Mouse (Mus musculus): ENCODE measurements around the gene Snap91. TPM values are rescaled to one million over a fixed set of nuclear protein-coding genes. Genes with fewer than 3 reads are reported as not detected.

The Snap91 gene
- polyA plus RNA-seq, 1 experiment from 2014 or later: 18.4 TPM

DNA sequence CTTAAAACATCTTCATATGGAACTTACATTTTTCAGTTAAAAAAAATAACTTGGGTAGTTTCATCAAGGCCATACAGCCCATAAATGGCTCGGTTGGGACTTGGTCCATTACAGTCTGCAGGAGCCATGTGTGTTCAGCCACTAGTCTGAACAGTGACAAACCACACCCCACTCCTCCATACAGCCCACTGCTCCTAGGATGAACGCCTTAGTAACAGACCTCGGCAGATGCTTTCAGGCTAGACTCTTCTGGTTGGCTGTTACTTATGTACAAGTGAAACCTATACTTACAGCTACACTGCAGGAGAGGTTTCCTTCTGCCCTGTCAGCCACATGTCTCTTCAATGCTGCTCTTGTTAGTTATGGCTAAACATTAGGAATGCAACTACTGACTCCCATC, 85.2 kb downstream of the Snap91 start:
- WGBS: 58% methylated on average over 3 of the region's 3 CpGs
- ATAC-seq (ENCODE audit: low FRiP score, low TSS enrichment): no peak
- H3K9me3 ChIP-seq (ENCODE audit: low read length): no peaks in the 10 kb centered on the region
- no peaks in the 10 kb centered on the region for H3K27me3 ChIP-seq (ENCODE audit: insufficient read depth, low read length)
- H3K4me2 ChIP-seq (replicated peaks; ENCODE audit: low read depth, low read length): no peak overlapping the region
- H3K9ac ChIP-seq (replicated peaks; ENCODE audit: low read length): no peak overlapping the region
- H3K27ac ChIP-seq (ENCODE audit: low read length): no peak overlapping the region
- H3K4me1 ChIP-seq (ENCODE audit: insufficient read depth, low read length): no peaks in the 10 kb centered on the region; the same call in 1 of the 2 replicates
- H3K36me3 ChIP-seq (ENCODE audit: insufficient read depth, low read length): no peaks in the 10 kb centered on the region
- no peak overlapping the region for H3K4me3 ChIP-seq (ENCODE audit: low read length)

DNA sequence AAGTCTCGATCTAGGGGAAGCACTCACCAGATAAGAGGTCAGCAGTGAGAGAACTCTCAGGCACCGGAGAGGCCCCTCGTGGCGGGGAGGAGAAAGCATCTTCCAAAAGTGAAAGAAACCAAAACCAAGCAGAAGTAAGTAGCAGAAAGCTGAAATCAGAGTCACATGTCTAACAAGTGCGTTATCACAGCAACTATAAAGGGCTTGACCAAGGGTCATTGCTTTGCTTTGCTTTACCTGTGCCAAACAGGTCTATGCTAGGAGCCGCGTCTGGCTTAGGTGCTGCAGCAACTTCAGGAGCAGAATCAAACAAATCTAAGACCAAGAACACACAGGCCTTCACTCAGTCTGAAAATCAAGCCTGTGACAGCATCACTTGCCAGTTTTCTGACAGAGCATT, 88.5 kb downstream of the Snap91 start:
- Histone ChIP-seq H3K4me3 (ENCODE audit: low read length) (no peak overlapping the region), H3K27me3 (ENCODE audit: insufficient read depth, low read length) (no peaks in the 10 kb centered on the region), H3K36me3 (ENCODE audit: insufficient read depth, low read length) (no peaks in the 10 kb centered on the region), H3K4me1 (ENCODE audit: insufficient read depth, low read length) (no peaks in the 10 kb centered on the region), H3K9ac (replicated peaks; ENCODE audit: low read length) (no peak overlapping the region), H3K9me3 (ENCODE audit: low read length) (no peaks in the 10 kb centered on the region), H3K27ac (ENCODE audit: low read length) (no peak overlapping the region), H3K4me2 (replicated peaks; ENCODE audit: low read depth, low read length) (no peak overlapping the region)
- WGBS: 81% methylated on average over 7 of the region's 7 CpGs
- no peak for ATAC-seq (ENCODE audit: low FRiP score, low TSS enrichment)

DNA sequence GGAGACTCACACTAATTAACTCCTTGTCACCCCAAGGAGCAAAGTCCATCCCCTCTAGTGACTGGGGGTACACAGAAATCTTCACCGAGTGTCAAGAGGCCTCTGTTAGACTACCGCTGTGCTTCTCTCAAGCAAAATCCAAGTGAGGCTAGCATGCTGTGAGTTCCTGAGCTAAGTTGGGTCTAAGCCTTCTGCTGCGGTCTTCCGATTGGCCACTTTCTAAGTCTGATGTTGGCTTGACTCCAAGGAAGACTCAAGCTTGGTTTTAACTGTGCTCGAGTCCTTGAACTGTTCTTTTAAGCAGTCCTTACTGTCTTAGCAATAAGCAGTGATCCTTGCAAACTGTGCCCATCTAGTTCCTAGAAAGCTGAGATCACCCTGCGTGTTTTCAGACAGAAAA, 91.3 kb downstream of the Snap91 start:
- no peak overlapping the region for H3K4me3 ChIP-seq (ENCODE audit: low read length)
- H3K27me3 ChIP-seq (ENCODE audit: insufficient read depth, low read length): no peaks in the 10 kb centered on the region
- H3K4me1 ChIP-seq (ENCODE audit: insufficient read depth, low read length): no peaks in the 10 kb centered on the region
- H3K36me3 ChIP-seq (ENCODE audit: insufficient read depth, low read length): no peaks in the 10 kb centered on the region
- H3K4me2 ChIP-seq (replicated peaks; ENCODE audit: low read depth, low read length): no peak overlapping the region
- ATAC-seq (ENCODE audit: low FRiP score, low TSS enrichment): no peak
- 82% methylated on average over 6 of the region's 6 CpGs for WGBS
- no peak overlapping the region for H3K9ac ChIP-seq (replicated peaks; ENCODE audit: low read length)
- no peaks in the 10 kb centered on the region for H3K9me3 ChIP-seq (ENCODE audit: low read length)
- H3K27ac ChIP-seq (ENCODE audit: low read length): no peak overlapping the region

DNA sequence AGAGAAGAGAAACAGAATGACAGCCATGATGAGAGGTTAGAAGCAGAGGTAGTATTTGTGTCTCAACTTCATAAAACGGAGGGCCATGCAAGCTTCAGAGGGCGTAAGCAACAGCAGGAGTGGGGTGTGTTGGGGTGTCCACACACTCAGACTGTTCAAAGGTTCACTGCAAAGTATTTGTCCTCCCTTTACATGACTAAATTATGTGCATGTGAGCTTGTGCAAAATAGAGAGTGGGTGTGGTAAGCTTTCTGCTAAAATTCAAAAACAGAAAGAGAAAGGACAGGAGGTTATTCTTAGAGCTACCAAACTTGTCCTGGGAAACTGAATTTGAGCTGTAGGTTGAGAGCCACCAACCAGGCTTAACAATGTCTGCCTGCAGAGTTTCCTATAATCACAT, 97.6 kb downstream of the Snap91 start:
- H3K4me3 ChIP-seq (ENCODE audit: low read length): no peak overlapping the region
- H3K4me2 ChIP-seq (replicated peaks; ENCODE audit: low read depth, low read length): no peak overlapping the region
- H3K4me1 ChIP-seq (ENCODE audit: insufficient read depth, low read length): no peaks in the 10 kb centered on the region
- H3K9me3 ChIP-seq (ENCODE audit: low read length): no peaks in the 10 kb centered on the region
- H3K9ac ChIP-seq (replicated peaks; ENCODE audit: low read length): no peak overlapping the region
- WGBS: 89% methylated on average over 2 of the region's 2 CpGs
- no peak overlapping the region for H3K27ac ChIP-seq (ENCODE audit: low read length)
- H3K36me3 ChIP-seq (ENCODE audit: insufficient read depth, low read length): no peaks in the 10 kb centered on the region
- H3K27me3 ChIP-seq (ENCODE audit: insufficient read depth, low read length): no peaks in the 10 kb centered on the region
- ATAC-seq (ENCODE audit: low FRiP score, low TSS enrichment): no peak

DNA sequence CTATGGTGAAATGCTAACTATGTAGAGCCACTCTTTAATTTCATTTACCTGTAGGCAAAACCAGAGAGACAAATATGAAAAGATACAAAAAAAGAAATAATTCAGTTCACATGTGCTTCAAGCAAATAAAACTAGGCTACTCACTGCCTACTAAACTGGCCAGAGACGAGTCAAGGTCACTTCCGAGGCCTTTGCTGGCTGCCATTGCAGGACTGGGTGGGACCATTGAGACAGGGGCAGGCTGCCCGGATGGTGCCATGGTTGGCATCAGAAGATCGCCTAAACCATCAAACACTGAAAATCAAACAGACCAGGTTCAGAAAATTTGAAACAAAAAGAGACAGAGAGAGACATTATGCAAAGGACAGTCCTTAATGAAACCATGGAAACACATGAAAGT, 99.0 kb downstream of the Snap91 start:
- H3K4me1 ChIP-seq (ENCODE audit: insufficient read depth, low read length): no peaks in the 10 kb centered on the region
- no peak overlapping the region for H3K27ac ChIP-seq (ENCODE audit: low read length)
- H3K9me3 ChIP-seq (ENCODE audit: low read length): no peaks in the 10 kb centered on the region
- no peaks in the 10 kb centered on the region for H3K36me3 ChIP-seq (ENCODE audit: insufficient read depth, low read length)
- no peak for ATAC-seq (ENCODE audit: low FRiP score, low TSS enrichment)
- H3K4me3 ChIP-seq (ENCODE audit: low read length): no peak overlapping the region
- WGBS: 90% methylated on average over 4 of the region's 4 CpGs
- no peaks in the 10 kb centered on the region for H3K27me3 ChIP-seq (ENCODE audit: insufficient read depth, low read length)
- no peak overlapping the region for H3K9ac ChIP-seq (replicated peaks; ENCODE audit: low read length)
- no peak overlapping the region for H3K4me2 ChIP-seq (replicated peaks; ENCODE audit: low read depth, low read length)

DNA sequence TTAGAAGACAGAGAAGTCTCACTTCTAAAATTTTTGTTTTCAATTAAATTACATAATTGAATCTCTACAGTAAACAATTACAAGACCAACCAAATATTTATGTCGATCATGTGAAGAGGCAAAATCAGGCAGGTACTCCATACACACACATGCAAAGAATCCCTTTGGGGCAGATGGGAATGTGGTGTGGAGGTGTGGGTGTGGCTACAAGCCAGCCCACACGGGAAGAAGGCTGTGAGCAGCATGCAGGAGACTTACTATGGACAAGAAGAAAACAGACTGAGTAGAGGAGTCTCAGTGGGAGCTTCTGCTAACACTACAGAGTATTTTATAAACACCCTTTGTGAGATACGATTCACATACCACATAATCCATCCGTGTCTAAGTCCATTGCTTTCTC, 102.2 kb downstream of the Snap91 start:
- Histone ChIP-seq H3K9ac (replicated peaks; ENCODE audit: low read length) (no peak overlapping the region), H3K4me3 (ENCODE audit: low read length) (no peak overlapping the region), H3K27ac (ENCODE audit: low read length) (no peak overlapping the region), H3K9me3 (ENCODE audit: low read length) (no peaks in the 10 kb centered on the region), H3K4me2 (replicated peaks; ENCODE audit: low read depth, low read length) (no peak overlapping the region), H3K36me3 (ENCODE audit: insufficient read depth, low read length) (no peaks in the 10 kb centered on the region), H3K27me3 (ENCODE audit: insufficient read depth, low read length) (no peaks in the 10 kb centered on the region), H3K4me1 (ENCODE audit: insufficient read depth, low read length) (no peaks in the 10 kb centered on the region)
- WGBS: 75% methylated on average over 4 of the region's 4 CpGs
- ATAC-seq (ENCODE audit: low FRiP score, low TSS enrichment): no peak

DNA sequence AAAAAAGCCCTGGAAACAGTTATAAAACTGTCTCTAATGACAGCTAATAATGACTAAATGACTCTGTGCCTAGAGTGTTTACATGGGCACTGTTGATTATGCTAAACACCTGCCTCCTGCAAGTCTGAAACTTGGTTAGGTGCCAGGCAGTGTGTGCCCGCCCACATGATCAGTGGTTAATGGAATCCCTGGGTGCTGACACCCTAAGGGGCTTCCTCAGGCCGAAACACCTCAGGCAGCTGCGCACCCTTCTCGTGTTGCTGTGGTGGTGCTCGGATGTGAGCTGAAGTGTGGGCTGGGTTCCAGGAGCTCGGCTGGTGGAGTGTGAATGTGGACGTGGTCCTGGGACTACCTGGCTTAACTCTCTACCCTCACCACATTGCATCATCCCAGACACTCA, 103.1 kb downstream of the Snap91 start:
- Histone ChIP-seq H3K27me3 (ENCODE audit: insufficient read depth, low read length) (no peaks in the 10 kb centered on the region), H3K4me1 (ENCODE audit: insufficient read depth, low read length) (no peaks in the 10 kb centered on the region), H3K9me3 (ENCODE audit: low read length) (no peaks in the 10 kb centered on the region), H3K27ac (ENCODE audit: low read length) (no peak overlapping the region), H3K36me3 (ENCODE audit: insufficient read depth, low read length) (no peaks in the 10 kb centered on the region), H3K4me2 (replicated peaks; ENCODE audit: low read depth, low read length) (no peak overlapping the region), H3K4me3 (ENCODE audit: low read length) (no peak overlapping the region), H3K9ac (replicated peaks; ENCODE audit: low read length) (no peak overlapping the region)
- ATAC-seq (ENCODE audit: low FRiP score, low TSS enrichment): no peak
- 57% methylated on average over 7 of the region's 7 CpGs for WGBS

DNA sequence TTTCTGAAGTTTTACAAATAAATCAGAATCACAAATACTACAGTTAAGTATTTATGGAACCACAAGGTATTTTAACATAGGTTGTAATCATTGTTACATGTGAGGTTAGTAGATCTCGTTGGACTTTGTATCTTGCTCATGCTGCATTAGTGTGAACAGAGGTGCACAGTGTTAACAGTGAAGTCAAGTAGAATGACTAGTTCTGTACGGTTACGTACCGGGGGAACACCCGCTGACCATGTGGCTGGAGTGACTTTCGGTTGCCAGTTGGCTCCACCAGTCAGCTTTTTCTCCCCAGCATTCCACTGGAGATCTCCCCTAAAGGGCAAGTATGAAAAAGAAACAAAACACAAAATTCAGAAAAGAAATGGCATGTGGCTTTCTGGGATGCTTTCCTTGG, 105.1 kb downstream of the Snap91 start:
- no peak overlapping the region for H3K9ac ChIP-seq (replicated peaks; ENCODE audit: low read length)
- no peaks in the 10 kb centered on the region for H3K27me3 ChIP-seq (ENCODE audit: insufficient read depth, low read length)
- no peak overlapping the region for H3K4me2 ChIP-seq (replicated peaks; ENCODE audit: low read depth, low read length)
- no peak overlapping the region for H3K27ac ChIP-seq (ENCODE audit: low read length)
- 95% methylated on average over 6 of the region's 6 CpGs for WGBS
- H3K4me1 ChIP-seq (ENCODE audit: insufficient read depth, low read length): no peaks in the 10 kb centered on the region
- ATAC-seq (ENCODE audit: low FRiP score, low TSS enrichment): no peak
- H3K9me3 ChIP-seq (ENCODE audit: low read length): no peaks in the 10 kb centered on the region
- no peak overlapping the region for H3K4me3 ChIP-seq (ENCODE audit: low read length)
- no peaks in the 10 kb centered on the region for H3K36me3 ChIP-seq (ENCODE audit: insufficient read depth, low read length)

DNA sequence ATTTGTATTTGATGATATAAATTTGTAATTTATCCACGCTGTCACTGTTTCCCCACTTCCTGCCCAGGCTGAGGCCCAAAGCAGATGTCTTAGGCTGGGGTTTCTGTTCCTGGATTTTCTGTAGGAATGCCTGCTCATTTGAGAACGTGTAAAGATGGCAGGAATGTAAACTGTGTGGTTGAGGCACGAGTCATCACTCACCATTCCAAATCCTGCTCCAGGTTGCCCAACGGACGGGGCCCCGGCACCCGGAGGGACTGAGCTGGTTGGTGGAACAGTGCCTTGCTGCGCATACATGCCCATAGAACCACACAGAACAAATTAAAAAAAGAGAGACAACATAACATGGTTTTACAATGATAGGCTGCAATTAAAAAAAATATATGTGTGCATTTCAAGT, 106.5 kb downstream of the Snap91 start:
- H3K36me3 ChIP-seq (ENCODE audit: insufficient read depth, low read length): no peaks in the 10 kb centered on the region
- WGBS: 83% methylated on average over 8 of the region's 8 CpGs
- no peak overlapping the region for H3K27ac ChIP-seq (ENCODE audit: low read length)
- no peak overlapping the region for H3K4me3 ChIP-seq (ENCODE audit: low read length)
- no peaks in the 10 kb centered on the region for H3K27me3 ChIP-seq (ENCODE audit: insufficient read depth, low read length)
- no peaks in the 10 kb centered on the region for H3K9me3 ChIP-seq (ENCODE audit: low read length)
- H3K4me2 ChIP-seq (replicated peaks; ENCODE audit: low read depth, low read length): no peak overlapping the region
- no peak for ATAC-seq (ENCODE audit: low FRiP score, low TSS enrichment)
- no peak overlapping the region for H3K9ac ChIP-seq (replicated peaks; ENCODE audit: low read length)
- H3K4me1 ChIP-seq (ENCODE audit: insufficient read depth, low read length): no peaks in the 10 kb centered on the region

DNA sequence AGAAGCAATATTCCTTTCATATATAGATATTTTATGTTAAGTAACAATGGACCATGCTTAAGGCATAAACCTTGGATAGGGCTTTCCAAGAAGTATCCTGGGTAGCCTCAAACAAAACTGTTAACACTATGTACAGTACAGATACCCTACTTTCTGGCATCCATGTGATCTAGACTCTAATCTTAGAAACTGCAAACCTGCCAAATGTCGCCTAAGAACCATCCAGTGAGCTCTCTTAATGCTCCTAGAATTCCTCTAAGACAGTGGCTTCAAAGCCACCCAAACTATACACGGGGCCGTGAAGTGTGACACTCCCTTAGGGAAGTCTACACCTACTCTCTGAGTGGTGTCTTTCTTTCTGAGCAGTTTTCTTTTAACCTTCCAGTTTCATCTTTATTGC, 107.6 kb downstream of the Snap91 start:
- H3K27ac ChIP-seq (ENCODE audit: low read length): no peak overlapping the region
- H3K4me1 ChIP-seq (ENCODE audit: insufficient read depth, low read length): no peaks in the 10 kb centered on the region
- no peak overlapping the region for H3K9ac ChIP-seq (replicated peaks; ENCODE audit: low read length)
- ATAC-seq (ENCODE audit: low FRiP score, low TSS enrichment): no peak
- H3K27me3 ChIP-seq (ENCODE audit: insufficient read depth, low read length): no peaks in the 10 kb centered on the region
- H3K9me3 ChIP-seq (ENCODE audit: low read length): no peaks in the 10 kb centered on the region
- no peaks in the 10 kb centered on the region for H3K36me3 ChIP-seq (ENCODE audit: insufficient read depth, low read length)
- H3K4me2 ChIP-seq (replicated peaks; ENCODE audit: low read depth, low read length): no peak overlapping the region
- H3K4me3 ChIP-seq (ENCODE audit: low read length): no peak overlapping the region
- 49% methylated on average over 3 of the region's 3 CpGs for WGBS

DNA sequence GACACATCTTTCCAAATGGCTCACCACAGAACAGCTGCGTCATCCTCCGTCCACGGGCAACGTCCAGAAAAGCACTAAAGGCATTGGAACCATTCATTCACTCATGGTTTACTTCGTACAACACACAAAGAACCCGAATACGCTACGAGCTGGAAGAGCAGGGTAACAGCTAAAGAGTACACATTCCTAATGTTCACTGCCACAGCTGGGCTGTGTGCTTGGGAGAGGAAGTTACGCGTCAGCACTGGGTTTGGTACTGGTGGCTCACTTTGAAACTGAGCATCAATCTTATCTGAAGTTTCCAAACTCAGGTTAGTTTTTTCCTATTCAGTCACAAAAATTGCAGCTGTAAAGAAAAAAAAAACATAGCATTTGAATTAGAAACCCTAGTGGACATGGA, 113.5 kb downstream of the Snap91 start:
- H3K9ac ChIP-seq (replicated peaks; ENCODE audit: low read length): no peak overlapping the region
- ATAC-seq (ENCODE audit: low FRiP score, low TSS enrichment): no peak
- H3K27me3 ChIP-seq (ENCODE audit: insufficient read depth, low read length): no peaks in the 10 kb centered on the region
- H3K27ac ChIP-seq (ENCODE audit: low read length): no peak overlapping the region
- no peaks in the 10 kb centered on the region for H3K9me3 ChIP-seq (ENCODE audit: low read length)
- no peaks in the 10 kb centered on the region for H3K4me1 ChIP-seq (ENCODE audit: insufficient read depth, low read length)
- H3K4me2 ChIP-seq (replicated peaks; ENCODE audit: low read depth, low read length): no peak overlapping the region
- no peaks in the 10 kb centered on the region for H3K36me3 ChIP-seq (ENCODE audit: insufficient read depth, low read length)
- 82% methylated on average over 10 of the region's 10 CpGs for WGBS
- no peak overlapping the region for H3K4me3 ChIP-seq (ENCODE audit: low read length)

Measured in kidney, embryonic 16.5 days (tissue).